Mouse (Mus musculus) spleen, postnatal 14 days (tissue): ENCODE results near the gene Tlr4.

Source experiments
- DNase-seq, 2 experiments: peaks; one replicate each; pipeline ENCODE4 v3.0.0; 2021 to 2022; ENCODE audit warnings: low spot score in 2 of 2

The Tlr4 gene

GRCm38 (mm10) chr4:66900126-66900525 lies 72.7 kb downstream of the Tlr4 start:
- no peak for DNase-seq

GRCm38 (mm10) chr4:66901498-66901897 lies 74.1 kb downstream of the Tlr4 start:
- no peak for DNase-seq

- DNase-seq = no peak
Measured at GRCm38 (mm10) chr4:66908376-66908775, 81.0 kb downstream of the Tlr4 start.

GRCm38 (mm10) chr4:66919630-66920372 lies 92.4 kb downstream of the Tlr4 start:
- no peak for DNase-seq

GRCm38 (mm10) chr4:66923616-66924276 lies 96.4 kb downstream of the Tlr4 start:
- DNase-seq = no peak

GRCm38 (mm10) chr4:66926066-66926465 lies 98.7 kb downstream of the Tlr4 start:
- DNase-seq = no peak

- DNase-seq = no peak
Measured at GRCm38 (mm10) chr4:66927537-66928088, 100.2 kb downstream of the Tlr4 start.

- DNase-seq = no peak
Measured at GRCm38 (mm10) chr4:66938489-66939061, 111.2 kb downstream of the Tlr4 start.

GRCm38 (mm10) chr4:66941894-66942293 lies 114.5 kb downstream of the Tlr4 start:
- no peak for DNase-seq

- DNase-seq = no peak
Measured at GRCm38 (mm10) chr4:66943699-66944098, 116.3 kb downstream of the Tlr4 start.

- no peak for DNase-seq
Measured at GRCm38 (mm10) chr4:66947657-66948056, 120.3 kb downstream of the Tlr4 start.

- no peak for DNase-seq
Measured at GRCm38 (mm10) chr4:66974918-66975317, 147.5 kb downstream of the Tlr4 start.
